Comparison of ENCODE assay signal across 9 mouse cellular contexts in genomic region chr10:78756021-78756420, GRCm38 (mm10). TPM values are rescaled to one million over a fixed set of nuclear protein-coding genes. Genes with fewer than 3 reads are reported as not detected.
DNase-seq lines count a peak whose midpoint lies in the region; ATAC-seq lines count a peak whose summit lies in the region.
"Had no signal": no experiment of that assay in that cellular context is flagged by ENCODE, and none has a peak within 500 bp of the region (broad histone marks: within the 10 kb centered on the region; RNA-seq: fewer than 3 reads in every experiment).

No protein-coding gene starts in this region.

- ATAC-seq in midbrain, embryonic 14.5 days (ENCODE audit: low FRiP score, low TSS enrichment): no peak
- ATAC-seq in midbrain, embryonic 13.5 days: no peak
- ATAC-seq in megakaryocyte-erythroid progenitor cell, adult 5-6 weeks (replicated peaks; ENCODE audit: low FRiP score, low TSS enrichment, poor library complexity, severe bottlenecking): no peak; the same call in 1 of the 2 replicates

- no peak overlapping the region for H3K27ac ChIP-seq in midbrain, embryonic 14.5 days (replicated peaks; ENCODE audit: low read depth, low read length)
- H3K27ac ChIP-seq in midbrain, embryonic 13.5 days: no peak overlapping the region
- no peak overlapping the region for H3K27ac ChIP-seq in limb, embryonic 10.5 days

- no peak overlapping the region for H3K4me2 ChIP-seq in midbrain, embryonic 14.5 days (ENCODE audit: low read length)
- no peak overlapping the region for H3K4me2 ChIP-seq in midbrain, embryonic 13.5 days (replicated peaks)

- no peak overlapping the region for H3K9ac ChIP-seq in midbrain, embryonic 14.5 days (replicated peaks; ENCODE audit: low read length)
- H3K9ac ChIP-seq in midbrain, embryonic 13.5 days (replicated peaks): no peak overlapping the region

- no peaks in the 10 kb centered on the region for H3K36me3 ChIP-seq in midbrain, embryonic 14.5 days (ENCODE audit: control insufficient read depth, insufficient read depth, low read length)
- H3K36me3 ChIP-seq in midbrain, embryonic 13.5 days: no peaks in the 10 kb centered on the region
- H3K36me3 ChIP-seq in limb, embryonic 10.5 days: no peaks in the 10 kb centered on the region

- no peaks in the 10 kb centered on the region for H3K9me3 ChIP-seq in midbrain, embryonic 14.5 days (ENCODE audit: control insufficient read depth, low read length)
- no peaks in the 10 kb centered on the region for H3K9me3 ChIP-seq in midbrain, embryonic 13.5 days
- H3K9me3 ChIP-seq in limb, embryonic 10.5 days (replicated peaks): no peaks in the 10 kb centered on the region

- peak; percentile 88 for DNase-seq in midbrain, embryonic 14.5 days
- peak; percentile 44 for DNase-seq in adrenal gland, adult 2 months
- peak; percentile 74 for DNase-seq in embryo, embryonic 10 days (ENCODE audit: low spot score)
- peak; percentile 55 for DNase-seq in induced T-regulatory cell, adult 2 months (ENCODE audit: low read depth)
- DNase-seq in limb, embryonic 10.5 days (ENCODE audit: low spot score): peak; percentile 72
- DNase-seq in right cerebral cortex, postnatal 25 days: peak; percentile 73

- no peaks in the 10 kb centered on the region for H3K27me3 ChIP-seq in midbrain, embryonic 14.5 days (ENCODE audit: control insufficient read depth, insufficient read depth, low read length)
- H3K27me3 ChIP-seq in midbrain, embryonic 13.5 days: peaks cover 1% of the 10 kb centered on the region; the same call in 1 of the 2 replicates
- H3K27me3 ChIP-seq in limb, embryonic 10.5 days (ENCODE audit: low read depth, poor library complexity, severe bottlenecking): peaks cover 10% of the 10 kb centered on the region

- H3K4me3 ChIP-seq in midbrain, embryonic 14.5 days (replicated peaks; ENCODE audit: low read depth, low read length): no peak overlapping the region
- H3K4me3 ChIP-seq in midbrain, embryonic 13.5 days (replicated peaks): no peak overlapping the region
- H3K4me3 ChIP-seq in limb, embryonic 10.5 days: no peak overlapping the region

- 33% methylated on average over 6 of the region's 6 CpGs for WGBS in midbrain, embryonic 14.5 days
- 33% methylated on average over 6 of the region's 6 CpGs for WGBS in midbrain, embryonic 13.5 days
- 38% methylated on average over 6 of the region's 6 CpGs for WGBS in limb, embryonic 10.5 days

- H3K4me1 ChIP-seq in midbrain, embryonic 14.5 days (ENCODE audit: control insufficient read depth, insufficient read depth, low read length): peaks cover 12% of the 10 kb centered on the region; the same call in 1 of the 2 replicates
- 0 out of 2 replicates have a peak, but pooled peaks cover 3% of the 10 kb centered on the region for H3K4me1 ChIP-seq in midbrain, embryonic 13.5 days (replicated peaks)
- peaks cover 9% of the 10 kb centered on the region; the same call in 1 of the 2 replicates for H3K4me1 ChIP-seq in limb, embryonic 10.5 days

RNA-seq across cellular contexts. Expression of gene Ccdc105, which starts 3.2 kb away (rescaled TPM):
- polyA plus RNA-seq in midbrain, embryonic 14.5 days (2014; fragmentation: Nextera tagmentation; extraction: Ambion mirVana): 0.34 and 0.43 TPM in 2 replicates
- 0.19 and 0.41 TPM in 2 replicates for polyA plus RNA-seq in midbrain, embryonic 13.5 days (2015; fragmentation: Nextera tagmentation; extraction: Ambion mirVana)
- total RNA-seq in adrenal gland, adult 2 months (2021): not detected
- 0.07 TPM in 1 of 2 replicates, not detected in the other for polyA plus RNA-seq in adrenal gland, adult 2 months (2012; rRNA removed)
- polyA plus RNA-seq in limb, embryonic 10.5 days (2016; fragmentation: Nextera tagmentation; extraction: Ambion mirVana): 0.14 and 0.20 TPM in 2 replicates
- not detected in 2 replicates for total RNA-seq in megakaryocyte-erythroid progenitor cell, adult 5-6 weeks (2014; fragmentation: Nextera tagmentation)
- total RNA-seq in megakaryocyte-erythroid progenitor cell, adult 5-6 weeks (2017): not detected in 2 replicates
- polyA plus RNA-seq: heart, embryonic 16.5 days had no signal

RNA-seq across cellular contexts. Expression of gene Slc1a6, which starts 24.3 kb away (rescaled TPM):
- 6.6 and 10.3 TPM in 2 replicates for polyA plus RNA-seq in midbrain, embryonic 14.5 days (2014; fragmentation: Nextera tagmentation; extraction: Ambion mirVana)
- polyA plus RNA-seq in midbrain, embryonic 13.5 days (2015; fragmentation: Nextera tagmentation; extraction: Ambion mirVana): 5.0 and 5.3 TPM in 2 replicates
- total RNA-seq in adrenal gland, adult 2 months (2021): under 1 TPM in 1 of 2 experiments, not detected in 1; 0.21 TPM
- 0.04 and 0.57 TPM in 2 replicates for polyA plus RNA-seq in adrenal gland, adult 2 months (2012; rRNA removed)
- polyA plus RNA-seq in limb, embryonic 10.5 days (2016; fragmentation: Nextera tagmentation; extraction: Ambion mirVana): 0.49 and 1.1 TPM in 2 replicates
- total RNA-seq in megakaryocyte-erythroid progenitor cell, adult 5-6 weeks (2014; fragmentation: Nextera tagmentation): not detected in 2 replicates
- not detected in 2 replicates for total RNA-seq in megakaryocyte-erythroid progenitor cell, adult 5-6 weeks (2017)

RNA-seq across cellular contexts. Expression of gene Casp14, which starts 37.9 kb away (rescaled TPM):
- not detected in 2 replicates for polyA plus RNA-seq in midbrain, embryonic 14.5 days (2014; fragmentation: Nextera tagmentation; extraction: Ambion mirVana)
- polyA plus RNA-seq in midbrain, embryonic 13.5 days (2015; fragmentation: Nextera tagmentation; extraction: Ambion mirVana): not detected in 2 replicates
- total RNA-seq in adrenal gland, adult 2 months (2021): not detected
- polyA plus RNA-seq in adrenal gland, adult 2 months (2012; rRNA removed): not detected in 2 replicates
- 0.06 TPM in 1 of 2 replicates, not detected in the other for polyA plus RNA-seq in limb, embryonic 10.5 days (2016; fragmentation: Nextera tagmentation; extraction: Ambion mirVana)
- total RNA-seq in megakaryocyte-erythroid progenitor cell, adult 5-6 weeks (2014; fragmentation: Nextera tagmentation): not detected in 2 replicates
- not detected in 2 replicates for total RNA-seq in megakaryocyte-erythroid progenitor cell, adult 5-6 weeks (2017)
- polyA plus RNA-seq: heart, embryonic 16.5 days had no signal
